Mouse (Mus musculus) mesoderm, embryonic 11.5 days (tissue): Measurements from ENCODE around the gene 1700022I11Rik.

ENCODE experiments used
- DNase-seq: peaks from one replicate; pipeline ENCODE4 v3.0.0-alpha.2; 2012; ENCODE audit warnings: low read depth, low spot score

1700022I11Rik gene

DNA sequence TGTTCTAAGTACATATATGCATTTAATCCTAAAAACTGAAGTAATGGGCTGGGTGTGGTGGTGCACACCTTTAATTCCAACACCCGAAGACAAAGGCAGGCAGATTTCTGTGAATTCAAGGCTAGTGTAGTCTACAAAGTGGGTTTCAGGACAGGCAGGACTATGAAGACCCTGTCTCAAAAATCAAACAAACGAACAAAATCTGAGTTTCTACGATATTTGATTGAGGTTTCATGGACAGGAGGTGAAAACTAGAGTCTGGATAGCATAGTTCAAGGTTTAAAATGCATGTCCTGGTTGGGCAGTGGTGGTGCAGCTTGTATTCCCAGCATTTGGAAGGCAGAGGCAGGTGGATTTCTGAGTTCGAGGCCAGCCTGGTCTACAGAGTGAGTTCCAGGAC, at the start of gene 1700022I11Rik:
Gene 1700022I11Rik (plus strand): TSS at position 301 of the 400 bp plus-strand sequence.
- no peak for DNase-seq

DNA sequence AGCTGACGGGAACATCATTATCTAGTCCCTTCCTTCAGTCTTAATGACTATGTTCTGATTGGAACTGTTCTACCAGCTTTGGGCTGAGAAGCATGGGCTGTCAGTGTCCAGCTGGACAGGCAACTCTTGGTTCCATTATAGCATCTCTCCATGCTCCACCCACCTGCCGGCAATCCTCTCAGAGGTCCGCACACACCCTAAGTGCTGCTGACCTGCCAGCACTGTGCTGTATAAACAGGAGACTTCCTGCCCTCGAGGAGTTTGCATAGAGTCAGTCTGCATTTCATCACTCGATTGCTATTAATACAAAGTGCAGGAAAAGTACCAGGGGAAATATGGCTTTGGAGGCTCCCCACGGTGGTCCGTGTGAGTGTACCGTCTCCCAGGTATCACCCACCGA, 48.7 kb upstream of the 1700022I11Rik start:
- DNase-seq, result no peak

DNA sequence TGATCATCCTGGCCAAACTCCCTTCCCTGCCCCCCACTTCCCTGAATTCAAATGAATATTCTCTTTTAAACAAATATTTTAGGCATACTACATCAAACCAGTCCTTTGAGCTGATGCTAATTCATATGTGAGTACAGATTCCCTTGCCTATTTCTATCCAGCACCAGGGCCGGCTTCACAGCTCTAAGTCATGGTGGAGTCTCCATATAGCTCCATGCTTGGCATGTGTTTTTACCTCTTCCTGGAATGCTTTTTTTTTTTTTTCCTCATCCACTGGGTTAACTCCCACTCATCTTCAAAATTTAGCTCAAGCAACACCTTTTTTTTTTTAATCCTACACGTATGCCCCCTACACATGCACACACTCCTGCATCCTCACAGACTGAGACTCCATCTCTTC, 47.9 kb upstream of the 1700022I11Rik start:
- DNase-seq, result no peak

DNA sequence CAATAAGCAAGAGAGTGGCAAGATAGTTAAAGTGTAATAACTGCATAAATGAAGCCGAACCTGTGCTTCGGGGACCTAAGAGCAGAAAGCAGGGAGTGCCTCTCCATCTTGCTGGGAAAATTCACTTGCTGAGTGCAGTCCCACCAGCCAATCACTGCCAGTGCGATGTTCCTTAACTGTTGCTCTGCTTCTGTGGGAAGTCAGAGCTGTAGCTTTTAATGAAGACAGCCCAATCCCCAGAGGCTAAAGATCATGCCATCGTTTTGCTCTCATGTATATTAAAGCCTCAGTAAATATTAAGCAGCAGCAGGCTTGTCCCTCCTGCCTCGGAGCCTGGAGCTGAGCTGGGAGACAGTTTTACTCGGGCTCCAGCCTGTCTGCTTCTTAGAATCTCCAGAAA, 47.3 kb upstream of the 1700022I11Rik start:
- DNase-seq, result no peak

DNA sequence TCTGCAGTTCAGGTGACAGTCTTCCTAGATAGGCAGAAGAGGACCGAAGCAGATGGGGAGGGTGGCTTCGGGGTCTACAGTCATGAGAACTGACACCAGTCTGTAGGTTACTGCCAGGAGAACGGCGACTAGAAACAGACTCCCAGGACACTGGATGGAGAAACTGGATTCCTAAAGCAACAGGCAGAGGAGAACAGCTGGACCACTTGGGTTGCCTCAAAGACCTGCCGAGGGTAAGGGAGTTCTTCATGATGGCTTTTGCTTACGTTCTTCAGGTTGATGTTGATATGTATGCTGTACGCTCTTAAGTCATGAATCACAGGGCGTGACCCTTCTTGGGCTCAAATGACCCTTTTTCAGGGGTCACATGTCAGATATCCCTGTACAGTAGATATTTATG, 46.9 kb upstream of the 1700022I11Rik start:
- no peak for DNase-seq

DNA sequence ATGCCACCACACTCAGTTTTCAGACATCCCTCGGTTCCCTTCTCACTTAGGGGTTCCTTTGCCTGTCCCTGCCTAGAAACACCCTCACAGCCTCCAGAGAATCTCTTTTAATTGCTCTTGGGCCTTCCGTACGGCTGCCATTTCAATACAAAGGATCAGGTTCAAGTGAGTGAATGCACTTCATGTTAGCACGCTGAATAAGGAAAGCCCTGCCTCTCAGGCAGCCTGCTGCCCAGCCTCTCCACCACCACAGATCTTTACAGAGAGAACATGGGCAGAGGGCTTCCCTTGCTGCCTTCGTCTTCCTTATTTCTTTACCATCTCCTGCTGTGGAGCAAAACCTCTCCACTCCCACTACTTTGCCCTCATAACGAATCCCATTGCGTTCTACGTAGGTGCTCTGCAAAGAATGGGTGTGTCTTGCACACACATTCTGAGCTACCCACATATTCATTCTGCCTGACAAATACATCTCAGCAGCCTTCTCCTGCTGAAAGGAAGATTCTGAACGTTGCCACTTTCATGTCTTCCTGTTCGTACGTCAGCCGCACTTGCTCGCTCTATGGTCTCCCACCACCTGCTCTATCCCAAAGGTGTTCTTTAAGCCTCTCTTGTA, 45.2 kb upstream of the 1700022I11Rik start:
- no peak for DNase-seq

DNA sequence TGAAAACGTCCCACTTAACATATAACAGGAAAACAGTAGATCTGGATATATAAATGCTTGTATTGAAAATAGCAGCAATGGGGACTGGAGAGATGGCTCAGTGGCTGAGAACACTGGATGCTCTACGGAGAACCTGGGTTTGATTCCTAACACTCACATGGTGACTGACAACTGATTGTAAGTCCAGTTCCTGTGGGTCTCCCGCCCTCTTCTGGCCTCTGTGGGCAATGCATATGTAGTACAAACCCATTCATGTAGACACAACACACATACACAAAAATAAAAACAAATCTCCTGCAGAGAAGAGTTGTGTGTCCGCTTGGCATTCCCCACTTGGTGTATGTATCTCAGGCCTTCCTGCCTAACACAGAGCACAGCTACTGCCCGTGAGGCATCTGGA, 41.2 kb upstream of the 1700022I11Rik start:
- DNase-seq, result no peak

DNA sequence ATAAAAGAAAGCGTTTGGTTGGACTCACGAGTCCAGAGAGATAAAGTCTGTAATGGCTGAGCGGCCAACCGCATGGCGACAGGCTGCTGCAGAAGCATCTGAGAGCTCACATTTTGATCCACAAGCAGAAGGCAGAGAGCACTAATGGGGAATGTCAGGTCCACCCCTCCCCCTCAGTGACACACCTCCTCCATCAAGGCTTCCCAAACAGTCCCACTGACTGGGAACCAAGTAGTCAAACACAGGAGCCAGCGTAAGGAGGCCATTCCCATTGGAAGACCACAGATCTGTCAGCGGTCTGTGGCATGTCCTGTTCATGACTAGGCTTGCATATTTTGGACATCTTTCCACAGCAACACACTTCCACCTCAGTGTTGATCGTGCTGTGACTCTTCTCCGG, 40.5 kb upstream of the 1700022I11Rik start:
- no peak for DNase-seq

DNA sequence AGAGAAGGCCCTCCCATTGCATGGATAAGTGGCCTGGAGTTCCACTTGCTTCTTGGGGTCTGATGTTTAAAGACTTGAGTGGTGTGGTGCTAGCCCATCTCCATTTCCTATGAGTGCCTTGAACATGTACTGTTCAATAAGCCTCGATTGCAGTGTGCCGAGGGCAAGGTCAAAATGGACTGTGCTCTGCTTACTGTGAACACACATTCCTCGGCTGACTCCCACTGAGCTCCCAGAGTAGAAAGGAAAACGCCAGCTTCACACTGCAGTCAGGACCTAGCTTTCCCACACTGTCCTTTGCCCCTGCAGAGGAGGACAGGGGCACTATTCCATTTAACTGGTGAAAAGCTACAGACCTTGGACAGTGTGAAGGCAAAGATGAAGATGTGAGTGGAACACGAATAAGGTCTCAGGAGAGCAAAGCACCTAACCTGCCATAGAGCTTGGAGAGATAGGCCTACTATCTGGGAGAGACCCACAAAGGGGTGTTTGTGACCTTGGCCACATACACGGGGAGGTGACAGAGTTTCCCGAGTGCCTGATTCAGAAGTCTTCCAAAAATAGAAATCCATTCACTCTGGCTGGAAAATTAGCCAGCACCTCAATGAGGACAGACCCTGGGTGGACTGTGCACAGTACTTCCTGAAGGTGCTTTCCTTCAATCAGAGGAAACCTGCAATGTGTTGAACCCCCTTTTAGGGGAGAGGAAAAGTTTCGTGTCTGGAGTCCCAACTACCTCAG, 37.0 kb upstream of the 1700022I11Rik start:
- DNase-seq, result no peak

DNA sequence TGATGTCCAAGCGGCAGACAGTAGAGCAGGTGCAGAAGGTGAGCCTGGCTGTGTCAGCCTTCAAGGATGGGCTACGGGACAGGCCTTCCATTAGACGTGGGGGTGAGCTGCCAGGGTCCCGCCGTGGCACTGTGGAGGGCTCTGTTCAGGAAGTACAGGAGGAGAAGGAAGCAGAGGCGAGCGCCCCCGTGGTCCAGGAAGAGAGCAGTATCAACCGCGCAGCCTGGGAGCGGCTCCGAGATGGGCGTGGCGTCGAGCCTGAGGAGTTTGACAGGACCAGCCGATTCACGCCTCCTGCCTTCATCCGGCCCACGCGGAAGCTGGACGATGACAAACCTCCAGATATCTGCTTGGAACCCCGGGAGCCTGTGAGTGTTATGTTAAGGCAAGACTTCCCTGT, 35.8 kb upstream of the 1700022I11Rik start:
- peak; percentile 58 for DNase-seq

DNA sequence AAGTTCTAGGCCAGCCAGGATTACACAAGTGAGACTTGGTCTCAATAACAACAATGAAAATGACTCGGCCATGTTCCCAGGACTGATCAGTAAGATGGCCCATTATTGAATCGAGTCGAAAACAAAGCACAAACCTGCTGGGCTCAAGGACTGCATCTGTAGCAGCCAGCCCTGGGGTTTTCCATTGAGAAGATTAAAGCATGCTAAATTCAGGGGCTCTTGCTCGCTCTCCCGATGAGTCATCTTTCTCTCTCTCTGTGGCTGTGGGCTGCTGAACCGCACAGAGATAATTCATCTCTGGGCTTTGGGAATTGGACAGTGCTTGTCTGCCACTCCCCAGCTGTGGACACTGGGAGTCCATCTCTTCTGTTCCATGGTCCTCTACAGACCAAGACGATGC, 28.0 kb upstream of the 1700022I11Rik start:
- DNase-seq, result no peak

DNA sequence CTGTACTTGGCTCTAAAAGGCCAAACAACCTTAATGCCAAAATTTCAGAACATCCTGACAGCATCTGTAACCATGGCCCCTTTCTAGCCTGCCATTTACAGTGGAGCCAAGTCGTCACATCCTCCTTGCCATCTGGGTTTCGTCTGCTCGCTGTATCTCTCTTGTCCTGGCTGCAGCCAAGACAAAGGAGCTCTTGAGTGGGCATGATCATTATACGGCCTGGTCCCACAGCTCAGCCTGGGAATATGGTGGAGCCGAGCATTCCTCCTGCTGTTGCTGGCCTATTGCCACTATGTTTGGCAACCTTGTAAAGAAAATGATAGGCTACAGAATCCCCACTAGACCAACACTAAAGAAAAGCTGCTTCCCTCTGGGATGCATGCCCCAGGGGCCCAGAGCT, 26.1 kb upstream of the 1700022I11Rik start:
- DNase-seq, result no peak

DNA sequence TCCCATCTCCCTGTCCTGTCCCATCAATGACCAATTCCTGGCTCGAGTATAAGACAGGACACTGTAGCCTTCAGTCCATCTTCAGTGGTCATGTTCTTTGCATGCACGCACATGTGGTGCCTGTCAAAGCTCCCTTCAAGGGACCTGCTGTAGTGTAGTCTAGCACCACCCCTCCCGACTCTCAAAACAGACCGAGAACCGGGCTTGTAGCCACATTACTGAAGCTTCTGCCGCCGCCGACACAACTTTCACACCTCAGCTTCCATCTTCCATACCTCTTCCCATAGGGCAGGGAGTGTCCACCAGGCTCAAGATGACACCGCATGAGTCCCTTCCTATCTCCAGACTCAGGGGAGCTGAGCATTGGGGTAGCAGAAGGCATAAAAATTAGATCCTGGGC, 25.2 kb upstream of the 1700022I11Rik start:
- no peak for DNase-seq

DNA sequence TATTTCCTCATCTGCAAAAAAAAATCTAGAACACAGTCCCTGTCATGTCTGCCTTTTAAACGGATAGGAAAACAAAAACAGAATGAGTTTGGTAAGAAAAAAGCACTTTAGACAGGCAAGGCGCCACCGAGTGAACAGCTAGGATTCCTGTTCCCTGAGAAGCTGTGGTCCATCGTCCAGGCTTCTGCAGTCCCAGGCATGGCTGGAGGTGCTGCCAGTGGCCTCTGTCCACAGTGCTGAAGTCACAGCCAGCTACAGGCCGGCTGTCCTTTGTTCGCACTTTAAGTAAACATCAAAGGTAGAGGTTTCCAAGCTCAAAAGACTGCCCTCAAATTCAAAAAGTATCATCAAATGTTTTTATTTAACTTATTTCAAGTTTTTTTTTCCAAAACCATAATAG, 24.4 kb upstream of the 1700022I11Rik start:
- peak; percentile 57 for DNase-seq

DNA sequence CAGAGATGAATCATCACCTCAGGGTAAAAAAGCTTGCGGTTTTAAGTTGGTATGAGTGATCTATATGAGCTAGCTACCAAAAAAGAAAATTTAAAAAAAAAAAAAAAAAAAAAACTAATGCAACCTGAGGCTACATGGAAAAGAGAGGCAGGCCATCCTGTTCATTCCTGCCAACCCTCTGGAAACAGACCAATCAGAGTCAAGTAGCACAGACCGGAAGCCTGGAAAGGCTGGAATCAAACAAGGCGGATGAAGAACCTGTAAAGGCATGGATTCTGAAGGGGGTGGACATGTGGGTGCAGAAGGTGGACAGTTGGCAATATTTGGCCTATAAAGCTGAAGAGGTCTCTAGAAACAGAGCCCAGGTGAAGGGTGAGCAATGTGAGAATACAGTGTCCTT, 24.0 kb upstream of the 1700022I11Rik start:
- DNase-seq, result no peak

DNA sequence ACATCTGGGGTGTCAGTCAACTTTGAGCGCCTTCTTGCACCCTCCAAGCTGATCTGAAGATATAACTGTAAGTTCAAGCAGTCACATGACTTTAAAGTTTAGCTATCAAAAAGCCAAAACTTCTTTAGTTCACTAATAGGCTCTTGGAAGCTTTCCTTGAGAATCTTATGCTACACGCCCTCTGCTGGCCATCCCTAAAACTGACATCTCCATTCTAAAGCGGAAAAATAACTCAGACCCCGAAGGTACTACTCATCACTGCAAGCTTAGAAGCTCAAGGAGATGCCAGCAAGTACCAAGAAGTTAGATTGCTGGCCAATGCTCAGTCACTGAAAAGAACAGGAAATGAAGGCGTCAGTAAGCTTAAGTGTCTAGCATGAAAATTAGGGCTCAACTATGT, 23.5 kb upstream of the 1700022I11Rik start:
- peak; percentile 75 for DNase-seq

DNA sequence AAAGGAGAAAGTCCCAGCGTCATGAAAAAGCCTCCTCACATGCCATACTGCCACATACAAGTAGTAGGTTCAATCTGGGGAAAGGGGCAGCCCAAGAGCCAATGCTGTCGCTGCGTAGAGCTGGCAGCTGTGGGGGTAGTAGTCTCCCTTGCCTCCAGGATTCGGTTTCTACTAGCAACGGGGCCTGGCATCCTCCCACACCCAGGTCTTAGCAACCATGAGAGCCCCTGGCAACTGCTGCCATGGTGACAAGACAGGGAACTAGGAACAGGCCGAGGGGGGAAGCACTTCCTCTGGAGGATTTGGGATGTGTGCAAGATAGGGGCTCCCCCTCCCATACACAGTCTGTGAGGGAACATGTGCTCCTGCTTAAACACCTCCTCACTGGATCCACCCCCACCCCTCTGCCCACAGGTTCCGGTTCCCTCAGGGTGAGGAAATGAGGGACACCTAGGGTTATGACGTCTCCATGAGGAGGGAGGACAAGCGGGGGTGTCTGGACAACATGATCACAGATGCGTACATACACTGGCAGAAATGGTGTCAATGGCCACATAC, 22.6 kb upstream of the 1700022I11Rik start:
- DNase-seq, result peak; percentile 61

DNA sequence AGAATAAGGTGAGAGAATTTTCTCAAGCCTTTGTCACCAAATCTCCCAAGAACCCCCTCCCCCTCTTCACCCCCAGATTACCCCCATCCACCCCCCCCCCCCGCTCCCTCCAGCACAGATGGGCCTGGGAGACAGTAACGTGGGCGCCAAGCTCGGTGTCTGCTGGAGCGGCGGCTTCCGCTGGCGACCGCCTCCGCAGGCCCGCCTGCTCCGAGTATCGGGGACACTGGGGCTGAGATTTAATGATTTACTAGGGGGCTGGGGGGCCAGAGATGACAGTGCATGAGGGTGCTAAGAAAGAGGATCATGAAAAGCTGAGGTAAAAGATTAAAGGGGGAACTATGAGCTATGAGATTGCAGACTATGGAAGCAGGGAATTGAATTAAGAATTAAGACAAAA, 20.9 kb upstream of the 1700022I11Rik start:
- DNase-seq, result no peak

DNA sequence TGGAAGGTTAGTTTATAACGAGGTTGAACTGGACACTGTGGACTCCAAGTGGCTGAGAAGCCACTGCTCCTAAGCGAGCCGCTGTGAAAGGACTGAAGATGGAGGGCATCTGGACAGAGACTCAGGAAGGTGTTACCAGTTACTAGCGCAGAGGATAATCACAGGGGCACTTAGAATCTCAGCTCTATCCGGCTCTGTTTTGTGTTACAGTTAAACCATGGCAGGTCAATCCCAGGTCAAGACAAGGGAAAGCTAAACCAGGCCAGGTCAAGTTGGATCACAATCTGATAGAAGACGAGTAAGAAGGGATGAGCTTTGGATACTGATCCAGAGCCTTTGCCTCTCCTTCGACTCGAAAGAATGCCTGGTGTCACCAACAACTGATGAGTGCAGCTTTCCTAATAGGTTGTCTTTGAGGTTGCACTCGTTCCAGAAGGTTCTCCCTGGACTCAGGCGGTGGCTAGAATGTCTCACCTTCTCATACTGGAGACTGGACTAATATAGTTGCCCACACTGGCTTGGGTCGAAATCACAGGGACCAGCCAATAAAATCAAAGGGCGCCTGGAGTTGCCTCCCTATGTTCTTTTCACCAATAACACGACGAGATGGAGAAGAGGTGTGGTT, 20.2 kb upstream of the 1700022I11Rik start:
- no peak for DNase-seq

DNA sequence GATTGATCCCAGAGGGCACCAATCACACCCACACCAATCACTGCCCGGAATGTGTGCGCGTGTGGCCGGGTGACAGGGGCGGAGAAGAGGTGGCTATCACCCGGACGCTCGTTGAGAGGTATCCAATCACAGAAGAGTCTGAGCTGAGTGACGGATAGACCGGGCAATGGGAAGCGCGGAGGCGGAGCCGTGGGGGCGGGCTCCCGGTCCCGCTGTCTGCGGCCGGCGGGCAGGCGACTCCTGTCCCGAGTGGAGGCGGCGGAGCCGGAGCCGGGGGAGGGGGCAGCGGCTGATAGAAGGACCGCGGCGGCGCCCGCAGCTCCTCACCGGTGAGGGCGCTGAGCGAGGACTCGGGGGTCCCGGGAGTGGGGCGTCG, 19.7 kb upstream of the 1700022I11Rik start, which contains the start of gene Dnajb5:
Gene Dnajb5 (plus strand): TSS at position 139 of the 376 bp plus-strand sequence.
- DNase-seq, result peak; percentile 97

DNA sequence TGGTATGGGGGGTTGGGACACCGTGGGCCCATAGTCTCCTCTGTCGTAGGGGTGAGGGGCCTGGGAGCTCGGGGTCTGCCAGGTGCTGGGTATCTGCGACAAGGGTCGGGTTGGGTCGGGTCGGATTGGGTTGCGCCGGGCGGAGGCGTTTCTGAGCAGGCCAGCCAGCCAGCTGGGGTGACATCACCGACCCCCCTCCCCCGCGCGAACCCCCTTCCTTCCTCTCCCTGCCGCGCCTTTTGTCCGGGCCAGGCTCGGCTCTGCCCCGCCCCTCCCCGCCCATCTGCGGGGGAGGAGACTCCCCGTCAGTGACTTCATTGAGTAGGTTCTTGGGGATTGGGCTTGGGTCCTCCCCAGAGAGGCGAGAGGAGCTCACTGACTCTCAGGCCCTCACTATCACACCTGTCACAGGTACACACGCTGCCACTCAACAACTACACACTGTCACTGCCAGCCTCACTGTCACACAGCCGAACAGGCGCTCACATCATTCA, 19.3 kb upstream of the 1700022I11Rik start:
- DNase-seq, result peak; percentile 93
